Mouse (Mus musculus): ENCODE measurements at regions not wholly inside any gene's neighbourhood (a gene's known extent, or its start where the extent isn't known, plus 50 kb on each side); places are given as distances from the start of the nearest gene placed in this dataset.
"Not testable (repeated sequence)": the region's sequence is repeated elsewhere in the genome, so short reads cannot be mapped to it uniquely, and the experiment has no call there.

DNA sequence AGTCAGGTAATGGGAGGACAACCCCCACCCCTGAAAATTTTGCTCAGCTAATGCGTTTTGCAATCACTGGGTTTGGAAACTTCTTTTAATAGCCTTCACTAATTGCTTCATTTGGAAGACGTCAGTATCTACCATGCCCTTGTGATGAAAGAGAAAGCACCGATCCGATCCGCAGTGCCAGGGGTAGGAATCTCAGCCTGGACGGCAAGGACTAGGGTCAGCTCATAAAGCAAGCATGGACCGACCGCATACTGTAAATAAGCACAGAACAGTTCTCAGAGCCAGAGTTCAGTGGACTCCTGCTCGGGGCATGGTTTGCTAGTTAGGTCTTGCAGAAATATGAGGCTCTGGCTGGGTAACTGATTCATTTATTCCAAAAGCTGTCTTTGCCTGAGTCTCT lies 213.0 kb upstream of the Sesn3 start:
- H3K4me3 ChIP-seq: no peak overlapping the region
- no peak overlapping the region for H3K9ac ChIP-seq
- H3K9me3 ChIP-seq: peaks cover 10% of the 10 kb centered on the region
- H3K36me3 ChIP-seq: no peaks in the 10 kb centered on the region
- H3K27me3 ChIP-seq (replicated peaks): no peaks in the 10 kb centered on the region
- no peak overlapping the region for H3K4me2 ChIP-seq (replicated peaks)
- H3K4me1 ChIP-seq: no peaks in the 10 kb centered on the region
- ATAC-seq (ENCODE audit: low FRiP score, low read depth): no peak
- no peak overlapping the region for H3K27ac ChIP-seq
- 85% methylated on average over 9 of the region's 9 CpGs for WGBS

DNA sequence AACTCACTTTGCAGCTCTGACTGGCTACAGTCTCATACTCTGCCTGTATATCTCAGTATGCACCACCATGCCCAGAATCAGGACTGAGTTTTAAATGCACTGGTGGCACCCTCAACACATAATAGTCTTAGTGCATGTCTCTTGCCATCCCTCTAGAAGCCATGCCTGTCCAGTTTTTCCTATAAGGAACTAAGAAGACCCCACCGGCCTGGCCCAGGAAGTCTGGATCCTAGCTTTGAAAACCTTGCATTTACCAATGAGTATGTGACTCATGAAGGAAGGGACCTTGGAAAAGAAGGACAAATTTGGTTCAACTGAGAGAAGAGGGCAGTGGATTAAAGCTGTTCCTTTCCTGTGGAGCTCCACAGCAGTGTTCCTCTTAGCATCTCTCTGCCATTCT lies 212.2 kb upstream of the Sesn3 start:
- Histone ChIP-seq H3K27me3 (replicated peaks) (no peaks in the 10 kb centered on the region), H3K9me3 (peaks cover 10% of the 10 kb centered on the region), H3K27ac (no peak overlapping the region), H3K4me2 (replicated peaks) (no peak overlapping the region), H3K4me3 (no peak overlapping the region), H3K36me3 (no peaks in the 10 kb centered on the region), H3K4me1 (no peaks in the 10 kb centered on the region), H3K9ac (no peak overlapping the region)
- ATAC-seq (ENCODE audit: low FRiP score, low read depth): no peak
- WGBS: 94% methylated on average over 1 of the region's 1 CpGs

GRCm38 (mm10) chr9:14066741-14067140 lies 208.1 kb upstream of the Sesn3 start:
- H3K27ac ChIP-seq; H3K4me3 ChIP-seq; H3K4me1 ChIP-seq; H3K4me2 ChIP-seq (replicated peaks); H3K9ac ChIP-seq; ATAC-seq (ENCODE audit: low FRiP score, low read depth); H3K36me3 ChIP-seq; H3K27me3 ChIP-seq (replicated peaks): not testable (repeated sequence)
- peaks cover 10% of the 10 kb centered on the region for H3K9me3 ChIP-seq
- 94% methylated on average over 7 of the region's 7 CpGs for WGBS

- Histone ChIP-seq H3K27me3 (replicated peaks) (no peaks in the 10 kb centered on the region), H3K4me2 (replicated peaks) (no peak overlapping the region), H3K9me3 (peaks cover 10% of the 10 kb centered on the region), H3K9ac (no peak overlapping the region), H3K36me3 (no peaks in the 10 kb centered on the region), H3K4me3 (no peak overlapping the region), H3K4me1 (no peaks in the 10 kb centered on the region), H3K27ac (no peak overlapping the region)
- ATAC-seq (ENCODE audit: low FRiP score, low read depth): no peak
- WGBS: 94% methylated on average over 6 of the region's 6 CpGs
These were observed 205.8 kb upstream of the Sesn3 start for GRCm38 (mm10) chr9:14069076-14069475.

- ATAC-seq (ENCODE audit: low FRiP score, low read depth): no peak
- H3K4me2 ChIP-seq (replicated peaks): no peak overlapping the region
- no peaks in the 10 kb centered on the region for H3K36me3 ChIP-seq
- H3K9ac ChIP-seq: no peak overlapping the region
- H3K27ac ChIP-seq: no peak overlapping the region
- peaks cover 10% of the 10 kb centered on the region for H3K9me3 ChIP-seq
- no peaks in the 10 kb centered on the region for H3K4me1 ChIP-seq
- 79% methylated on average over 3 of the region's 3 CpGs for WGBS
- H3K4me3 ChIP-seq: no peak overlapping the region
- H3K27me3 ChIP-seq (replicated peaks): no peaks in the 10 kb centered on the region
These were observed 205.1 kb upstream of the Sesn3 start for GRCm38 (mm10) chr9:14069770-14070169.

DNA sequence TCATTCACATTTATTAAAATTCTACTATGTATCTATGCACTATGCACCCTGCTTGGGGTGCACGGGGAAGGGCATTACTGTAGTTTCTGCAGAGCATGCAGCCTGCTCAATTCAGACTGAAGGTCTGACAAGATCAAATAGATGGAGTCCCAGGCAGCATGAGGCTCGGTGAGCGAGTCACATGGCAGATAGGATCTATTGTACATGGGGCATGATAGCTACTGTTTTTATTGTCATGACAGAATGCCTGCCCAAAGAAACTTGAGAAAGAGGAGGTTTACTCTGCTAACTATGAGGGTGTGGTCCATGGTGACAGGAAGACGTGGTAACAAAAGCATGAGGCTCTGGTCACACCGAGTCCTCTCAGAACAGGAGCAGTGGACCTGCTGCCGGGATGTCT lies 203.1 kb upstream of the Sesn3 start:
- 75% methylated on average over 6 of the region's 6 CpGs for WGBS

DNA sequence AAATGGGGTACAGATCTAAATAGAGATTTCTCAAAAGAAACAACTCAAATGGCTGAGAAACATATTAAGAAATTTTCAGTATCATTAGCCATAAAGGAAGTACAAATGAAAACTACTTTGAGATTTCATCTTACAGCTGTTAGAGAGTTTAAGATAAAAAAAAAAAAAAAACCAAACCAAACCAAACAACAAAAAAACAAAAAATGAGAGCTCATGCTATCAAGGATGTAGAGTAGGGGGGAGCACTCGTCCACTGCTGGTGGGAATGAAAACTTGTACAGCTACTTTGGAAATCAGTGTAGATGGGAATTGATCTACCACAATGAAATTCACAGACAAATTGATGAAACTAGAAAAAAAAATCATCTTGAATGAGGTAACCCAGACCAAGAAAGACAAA lies 201.9 kb upstream of the Sesn3 start:
- Histone ChIP-seq H3K36me3 (no peaks in the 10 kb centered on the region), H3K9ac (no peak overlapping the region), H3K27me3 (replicated peaks) (no peaks in the 10 kb centered on the region), H3K4me3 (no peak overlapping the region), H3K4me1 (no peaks in the 10 kb centered on the region), H3K27ac (no peak overlapping the region), H3K9me3 (no peaks in the 10 kb centered on the region), H3K4me2 (replicated peaks) (no peak overlapping the region)
- no peak for ATAC-seq (ENCODE audit: low FRiP score, low read depth)
- WGBS: 91% methylated on average over 1 of the region's 1 CpGs

More for the DNA sequence above, 203.1 kb upstream of the Sesn3 start:
- Histone ChIP-seq H3K4me2 (replicated peaks) (no peak overlapping the region), H3K9ac (no peak overlapping the region), H3K36me3 (no peaks in the 10 kb centered on the region), H3K4me1 (no peaks in the 10 kb centered on the region), H3K9me3 (no peaks in the 10 kb centered on the region), H3K4me3 (no peak overlapping the region), H3K27me3 (replicated peaks) (no peaks in the 10 kb centered on the region), H3K27ac (no peak overlapping the region)
- no peak for ATAC-seq (ENCODE audit: low FRiP score, low read depth)

- 92% methylated on average over 6 of the region's 6 CpGs for WGBS
- no peak overlapping the region for H3K4me3 ChIP-seq
- no peak for ATAC-seq (ENCODE audit: low FRiP score, low read depth)
- H3K4me1 ChIP-seq: no peaks in the 10 kb centered on the region
- H3K9ac ChIP-seq: no peak overlapping the region
- no peak overlapping the region for H3K4me2 ChIP-seq (replicated peaks)
- no peaks in the 10 kb centered on the region for H3K36me3 ChIP-seq
- H3K27me3 ChIP-seq (replicated peaks): no peaks in the 10 kb centered on the region
- no peaks in the 10 kb centered on the region for H3K9me3 ChIP-seq
- no peak overlapping the region for H3K27ac ChIP-seq
These were observed 200.6 kb upstream of the Sesn3 start for GRCm38 (mm10) chr9:14074273-14074672.

DNA sequence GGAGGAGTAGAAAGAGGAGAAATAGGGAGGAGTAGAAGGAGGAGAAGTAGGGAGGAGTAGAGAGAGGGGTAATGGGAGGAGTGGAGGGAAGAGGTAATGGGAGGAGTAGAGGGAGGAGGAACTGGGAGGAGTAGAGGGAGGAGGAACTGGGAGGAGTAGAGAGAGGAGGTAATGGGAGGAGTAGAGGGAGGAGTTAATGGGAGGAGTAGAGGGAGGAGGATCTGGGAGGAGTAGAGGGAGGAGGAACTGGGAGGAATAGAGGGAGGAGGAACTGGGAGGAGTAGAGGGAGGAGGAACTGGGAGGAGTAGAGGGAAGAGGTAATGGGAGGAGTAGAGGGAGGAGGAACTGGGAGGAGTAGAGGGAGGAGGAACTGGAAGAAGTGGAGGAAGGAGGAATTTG lies 200.0 kb upstream of the Sesn3 start:
- H3K27me3 ChIP-seq (replicated peaks); H3K4me2 ChIP-seq (replicated peaks); H3K27ac ChIP-seq; H3K4me3 ChIP-seq; H3K9me3 ChIP-seq; ATAC-seq (ENCODE audit: low FRiP score, low read depth); H3K36me3 ChIP-seq; H3K4me1 ChIP-seq; H3K9ac ChIP-seq: not testable (repeated sequence)

DNA sequence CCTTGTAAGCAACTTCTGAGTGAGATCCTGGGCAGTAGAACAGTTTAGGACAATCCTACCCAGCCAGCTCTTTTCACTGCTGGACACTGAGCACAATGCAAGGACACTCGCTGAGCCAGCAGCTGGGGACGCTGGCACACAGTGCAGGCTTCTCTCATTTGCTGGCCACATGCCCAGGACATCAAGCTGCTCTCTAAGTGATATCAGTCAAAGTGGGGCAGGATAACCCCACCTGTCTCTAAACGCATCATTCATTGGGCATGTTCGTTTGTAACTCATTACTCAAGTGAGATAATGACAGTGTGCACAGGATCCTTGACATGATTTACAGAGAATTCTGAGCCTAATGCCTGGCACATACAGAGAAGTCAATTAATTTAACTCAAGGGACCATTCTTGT lies 199.4 kb upstream of the Sesn3 start:
- no peaks in the 10 kb centered on the region for H3K27me3 ChIP-seq (replicated peaks)
- H3K9ac ChIP-seq: no peak overlapping the region
- H3K9me3 ChIP-seq: no peaks in the 10 kb centered on the region
- no peak overlapping the region for H3K4me2 ChIP-seq (replicated peaks)
- no peak overlapping the region for H3K27ac ChIP-seq
- no peaks in the 10 kb centered on the region for H3K36me3 ChIP-seq
- WGBS: 64% methylated on average over 4 of the region's 4 CpGs
- H3K4me1 ChIP-seq: no peaks in the 10 kb centered on the region
- peak; percentile 87 for ATAC-seq (ENCODE audit: low FRiP score, low read depth)
- H3K4me3 ChIP-seq: no peak overlapping the region

- Histone ChIP-seq H3K27ac (no peak overlapping the region), H3K36me3 (no peaks in the 10 kb centered on the region), H3K9ac (no peak overlapping the region), H3K4me1 (no peaks in the 10 kb centered on the region), H3K4me2 (replicated peaks) (no peak overlapping the region), H3K27me3 (replicated peaks) (no peaks in the 10 kb centered on the region), H3K9me3 (no peaks in the 10 kb centered on the region), H3K4me3 (no peak overlapping the region)
- ATAC-seq (ENCODE audit: low FRiP score, low read depth): peak; percentile 29; the same call in 1 of the 2 replicates
- WGBS: 83% methylated on average over 1 of the region's 1 CpGs
These were observed 199.0 kb upstream of the Sesn3 start for GRCm38 (mm10) chr9:14075868-14076267.

- H3K36me3 ChIP-seq: no peaks in the 10 kb centered on the region
- H3K4me2 ChIP-seq (replicated peaks): no peak overlapping the region
- H3K9ac ChIP-seq: no peak overlapping the region
- no peaks in the 10 kb centered on the region for H3K4me1 ChIP-seq
- no peak overlapping the region for H3K27ac ChIP-seq
- ATAC-seq (ENCODE audit: low FRiP score, low read depth): no peak
- 89% methylated on average over 5 of the region's 5 CpGs for WGBS
- H3K4me3 ChIP-seq: no peak overlapping the region
- no peaks in the 10 kb centered on the region for H3K9me3 ChIP-seq
- no peaks in the 10 kb centered on the region for H3K27me3 ChIP-seq (replicated peaks)
These were observed 198.1 kb upstream of the Sesn3 start for GRCm38 (mm10) chr9:14076728-14077127.

GRCm38 (mm10) chr9:14081138-14081537 lies 193.7 kb upstream of the Sesn3 start:
- ATAC-seq (ENCODE audit: low FRiP score, low read depth): no peak
- Histone ChIP-seq H3K4me2 (replicated peaks) (no peak overlapping the region), H3K27ac (no peak overlapping the region), H3K9me3 (no peaks in the 10 kb centered on the region), H3K9ac (no peak overlapping the region), H3K4me1 (no peaks in the 10 kb centered on the region), H3K27me3 (replicated peaks) (no peaks in the 10 kb centered on the region), H3K36me3 (no peaks in the 10 kb centered on the region), H3K4me3 (no peak overlapping the region)
- WGBS: 38% methylated on average over 4 of the region's 4 CpGs

DNA sequence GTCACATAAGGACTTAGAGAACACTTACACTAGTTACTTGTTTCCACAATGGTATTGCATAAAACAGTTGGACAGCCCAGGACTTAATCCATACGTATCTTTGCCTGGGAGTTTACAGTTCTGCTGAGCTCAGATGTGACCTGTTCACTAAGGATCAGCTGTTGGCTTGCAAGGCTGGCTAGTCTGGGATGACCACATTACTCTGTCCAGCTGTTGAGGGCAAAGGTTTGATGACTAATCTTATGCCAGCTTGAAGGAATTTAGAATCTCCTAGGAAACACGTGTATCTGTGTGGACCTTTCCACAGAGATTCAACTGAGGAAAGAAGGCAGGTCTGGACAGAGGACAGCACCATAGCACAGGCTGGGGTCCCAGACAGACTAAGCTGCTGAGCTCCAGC lies 188.7 kb upstream of the Sesn3 start:
- no peaks in the 10 kb centered on the region for H3K27me3 ChIP-seq (replicated peaks)
- no peak overlapping the region for H3K9ac ChIP-seq
- no peaks in the 10 kb centered on the region for H3K36me3 ChIP-seq
- no peak overlapping the region for H3K27ac ChIP-seq
- 84% methylated on average over 2 of the region's 2 CpGs for WGBS
- H3K4me2 ChIP-seq (replicated peaks): no peak overlapping the region
- H3K4me3 ChIP-seq: no peak overlapping the region
- no peaks in the 10 kb centered on the region for H3K9me3 ChIP-seq
- H3K4me1 ChIP-seq: no peaks in the 10 kb centered on the region
- ATAC-seq (ENCODE audit: low FRiP score, low read depth): no peak

Measured in neural tube, embryonic 12.5 days (tissue).